Mouse (Mus musculus) neural tube, embryonic 11.5 days (tissue): Measurements from ENCODE around the gene Nup210l. TPM values are rescaled to one million over a fixed set of nuclear protein-coding genes. Genes with fewer than 3 reads are reported as not detected.

Experiments
- ATAC-seq: fragments of 200-750 bp; cut with Nextera tagmentation; 2 replicates; pipeline ENCODE4 v1.8.0; 2017; ENCODE audit warnings: moderate number of reproducible peaks, mild to moderate bottlenecking, moderate TSS enrichment, moderate library complexity; ENCODE audit not compliant: insufficient read depth, low FRiP score, low TSS enrichment
- DNase-seq: peaks from one replicate; pipeline ENCODE4 v3.0.0-alpha.2; 2015; ENCODE audit warnings: low spot score
- H3K27ac ChIP-seq: fragments of 300-500 bp; sonication (generic); 2 replicates; pipeline ENCODE4 v1.5.1; 2014; ENCODE audit warnings: low read depth, mild to moderate bottlenecking, low read length
- H3K27me3 ChIP-seq: fragments of 300-500 bp; sonication (generic); 2 replicates; pipeline ENCODE4 v1.6.1; 2014; ENCODE audit warnings: mild to moderate bottlenecking, low read length, mixed read lengths; ENCODE audit not compliant: control insufficient read depth, insufficient read depth
- H3K36me3 ChIP-seq: fragments of 300-500 bp; sonication (generic); 2 replicates; pipeline ENCODE4 v1.6.1; 2014; ENCODE audit warnings: mild to moderate bottlenecking, low read length, moderate library complexity, mixed read lengths; ENCODE audit not compliant: control insufficient read depth, insufficient read depth
- H3K4me1 ChIP-seq: fragments of 300-500 bp; sonication (generic); 2 replicates; pipeline ENCODE4 v1.6.1; 2014; ENCODE audit warnings: low read length, mixed read lengths; ENCODE audit not compliant: control insufficient read depth, insufficient read depth
- H3K4me2 ChIP-seq: fragments of 300-500 bp; sonication (generic); 2 replicates; pipeline ENCODE4 v1.6.1; 2014; ENCODE audit warnings: low read depth, mild to moderate bottlenecking, moderate library complexity
- H3K4me3 ChIP-seq: fragments of 300-500 bp; sonication (generic); 2 replicates; pipeline ENCODE4 v1.5.1; 2014; ENCODE audit warnings: low read depth, low read length
- H3K9ac ChIP-seq: fragments of 300-500 bp; sonication (generic); 2 replicates; pipeline ENCODE4 v1.6.1; 2014; ENCODE audit warnings: mild to moderate bottlenecking, low read length
- H3K9me3 ChIP-seq: fragments of 300-500 bp; sonication (generic); 2 replicates; pipeline ENCODE4 v1.6.1; 2016; ENCODE audit warnings: low read length; ENCODE audit not compliant: control insufficient read depth
- WGBS: fragments of 180-500 bp; shearing (Covaris S2); extraction: QIAGEN DNeasy Blood & Tissue Kit; methylation state at CpG from one replicate; pipeline ENCODE4 v1.1.7; 2014; 5-methylcytosine and 5-hydroxymethylcytosine counted together
- polyA plus RNA-seq: library from polyadenylated mRNA; unstranded; fragments of >200 nt; fragmentation: Nextera tagmentation; extraction: Ambion mirVana; gene quantifications from 2 replicates; pipeline ENCODE4 v1.2.1, GENCODE M21; 2014

The Nup210l gene
- polyA plus RNA-seq, 1 experiment from 2014 or later, result 0.66 TPM

DNA sequence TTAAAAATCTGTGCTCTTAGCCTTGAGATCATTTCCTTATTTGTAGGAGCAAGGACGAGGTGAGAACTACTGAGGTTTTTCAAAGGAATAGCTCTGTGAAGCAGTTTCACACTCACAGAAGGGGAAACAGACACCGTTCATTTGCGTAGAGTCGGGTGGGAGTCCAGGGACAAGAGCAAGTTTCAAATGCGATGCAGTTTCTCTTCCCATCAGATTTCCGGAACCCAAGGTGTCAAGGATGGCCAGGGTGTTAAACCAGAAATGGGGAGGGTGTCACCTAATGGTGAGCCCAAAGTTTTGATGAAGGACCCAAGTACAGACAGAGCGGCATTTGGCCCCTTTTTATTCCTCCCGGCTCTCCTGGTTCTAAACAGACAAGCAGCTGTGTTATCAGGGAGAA is 127.1 kb downstream of the Nup210l start:
- no peak overlapping the region for H3K27ac ChIP-seq
- WGBS, result 14% methylated on average over 8 of the region's 8 CpGs
- no peaks in the 10 kb centered on the region for H3K36me3 ChIP-seq

DNA sequence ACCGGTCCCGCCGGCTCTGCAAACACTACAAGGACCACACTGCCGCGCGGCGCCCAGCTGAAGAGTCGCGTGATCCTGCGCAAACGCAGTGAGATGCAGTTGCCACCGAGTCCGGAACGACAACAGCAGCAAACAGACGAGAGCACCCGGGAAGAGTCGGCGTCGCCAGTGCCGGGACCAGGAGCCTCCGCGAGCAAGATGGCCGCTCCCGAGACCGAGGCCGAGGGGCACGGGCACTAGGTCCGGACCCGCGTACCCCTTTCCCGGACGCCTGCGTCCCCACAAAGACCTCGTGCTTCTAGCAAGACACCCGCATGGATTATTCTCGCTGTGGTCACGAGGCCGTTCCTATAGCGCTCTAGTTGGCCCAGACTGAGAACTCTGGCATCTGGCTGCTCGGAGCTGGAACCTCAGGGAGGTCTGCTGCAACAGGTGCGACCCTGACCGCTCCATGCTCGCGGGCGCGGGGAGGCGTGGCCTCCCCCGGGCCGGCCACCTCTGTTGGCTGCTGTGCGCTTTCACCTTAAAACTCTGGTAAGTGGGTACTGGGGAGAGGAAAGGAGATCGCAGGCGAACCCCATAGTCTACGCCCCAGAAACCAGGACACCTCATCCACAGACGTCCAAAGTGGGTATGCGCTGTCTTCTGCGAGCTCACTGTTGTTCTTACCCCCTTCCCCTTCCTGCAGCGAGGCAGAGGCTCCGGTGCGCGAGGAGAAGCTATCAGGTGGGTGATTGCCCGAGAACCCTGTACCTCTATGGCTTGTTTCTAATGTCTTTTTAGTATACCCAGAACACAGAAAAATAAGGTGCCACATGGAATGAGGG is 127.8 kb downstream of the Nup210l start, which contains the start of gene Jtb:
Gene Jtb (plus strand): TSS at position 91 of the 827 bp plus-strand sequence.
- no peaks in the 10 kb centered on the region for H3K27me3 ChIP-seq
- WGBS, result under 1% methylated on average over 61 of the region's 61 CpGs
- peak; percentile 92 for ATAC-seq

More for the DNA sequence above, 127.1 kb downstream of the Nup210l start:
- DNase-seq (no peak), ATAC-seq (no peak)
- Histone ChIP-seq H3K27me3 (no peaks in the 10 kb centered on the region), H3K9ac (peak overlapping the region; percentile 43), H3K4me3 (peak overlapping the region; percentile 79), H3K9me3 (no peaks in the 10 kb centered on the region), H3K4me1 (peaks cover 4% of the 10 kb centered on the region; the same call in 1 of the 2 replicates), H3K4me2 (peak overlapping the region; percentile 81)

GRCm38 (mm10) chr3:90241251-90241650 is 137.3 kb downstream of the Nup210l start:
- WGBS, result 81% methylated on average over 2 of the region's 2 CpGs
- Histone ChIP-seq H3K27ac (no peak overlapping the region), H3K36me3 (no peaks in the 10 kb centered on the region), H3K9ac (no peak overlapping the region), H3K4me2 (no peak overlapping the region), H3K4me1 (peaks cover 8% of the 10 kb centered on the region), H3K4me3 (no peak overlapping the region), H3K9me3 (no peaks in the 10 kb centered on the region), H3K27me3 (no peaks in the 10 kb centered on the region)
- ATAC-seq (no peak), DNase-seq (no peak)

More for the DNA sequence above, 127.8 kb downstream of the Nup210l start, which contains the start of gene Jtb:
- Histone ChIP-seq H3K4me3 (peak within 1 kb of the TSS; percentile 79), H3K36me3 (no peaks in the 10 kb centered on the region), H3K4me2 (peak within 1 kb of the TSS; percentile 81), H3K9ac (peak within 1 kb of the TSS; percentile 90), H3K27ac (peak within 1 kb of the TSS; percentile 64), H3K9me3 (no peaks in the 10 kb centered on the region), H3K4me1 (peaks cover 4% of the 10 kb centered on the region; the same call in 1 of the 2 replicates)
- peak; percentile 93 for DNase-seq

GRCm38 (mm10) chr3:90241669-90242358 is 137.9 kb downstream of the Nup210l start:
- DNase-seq, result no peak
- no peak overlapping the region for H3K4me2 ChIP-seq
- 85% methylated on average over 10 of the region's 10 CpGs for WGBS

GRCm38 (mm10) chr3:90242984-90243775 is 139.2 kb downstream of the Nup210l start, which contains the start of gene Creb3l4:
Gene Creb3l4 (minus strand): TSS chr3:90243512.
- H3K27ac ChIP-seq, result no peak within 1 kb of the TSS
- peak; percentile 78 for ATAC-seq

More at GRCm38 (mm10) chr3:90241669-90242358, 137.9 kb downstream of the Nup210l start:
- Histone ChIP-seq H3K4me3 (no peak overlapping the region), H3K4me1 (peaks cover 8% of the 10 kb centered on the region), H3K9me3 (no peaks in the 10 kb centered on the region), H3K27ac (no peak overlapping the region), H3K9ac (no peak overlapping the region), H3K27me3 (no peaks in the 10 kb centered on the region), H3K36me3 (no peaks in the 10 kb centered on the region)
- no peak for ATAC-seq

DNA sequence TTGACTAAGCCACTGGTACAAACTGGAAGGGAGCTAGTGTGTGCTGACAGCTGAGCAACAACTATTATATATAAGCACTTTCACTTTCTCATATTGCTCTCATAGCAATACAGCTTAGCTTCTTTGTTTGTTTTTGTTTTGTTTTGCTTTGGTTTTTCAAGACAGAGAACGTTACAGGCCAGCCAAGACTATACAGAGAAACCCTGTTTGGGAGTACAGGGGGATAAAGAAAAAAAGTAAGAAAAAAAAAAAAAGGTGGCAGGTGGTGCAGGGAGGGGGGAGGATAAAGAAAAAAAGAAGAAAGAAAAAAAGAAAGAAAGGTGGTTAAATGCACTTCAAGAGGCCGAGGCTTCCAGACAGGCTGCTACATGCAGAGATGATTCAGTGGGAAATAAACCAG is 141.5 kb downstream of the Nup210l start:
- no peak for DNase-seq

More at GRCm38 (mm10) chr3:90242984-90243775, 139.2 kb downstream of the Nup210l start, which contains the start of gene Creb3l4:
- H3K9ac ChIP-seq, result peak within 1 kb of the TSS; percentile 46
- peak within 1 kb of the TSS; percentile 81 for H3K4me2 ChIP-seq
- peaks cover 11% of the 10 kb centered on the region for H3K4me1 ChIP-seq
- H3K27me3 ChIP-seq, result no peaks in the 10 kb centered on the region
- H3K4me3 ChIP-seq, result peak within 1 kb of the TSS; percentile 25
- H3K36me3 ChIP-seq, result no peaks in the 10 kb centered on the region
- peak; percentile 73 for DNase-seq
- H3K9me3 ChIP-seq, result no peaks in the 10 kb centered on the region
- 3% methylated on average over 19 of the region's 19 CpGs for WGBS

GRCm38 (mm10) chr3:90247630-90247959 is 143.7 kb downstream of the Nup210l start:
- Histone ChIP-seq H3K27me3 (no peaks in the 10 kb centered on the region), H3K4me3 (peak overlapping the region; percentile 44), H3K36me3 (peaks cover 2% of the 10 kb centered on the region; the same call in 1 of the 2 replicates), H3K9ac (peak overlapping the region; percentile 54), H3K9me3 (no peaks in the 10 kb centered on the region), H3K4me2 (peak overlapping the region; percentile 76), H3K27ac (peak overlapping the region; percentile 79), H3K4me1 (peaks cover 13% of the 10 kb centered on the region)
- DNase-seq (no peak), ATAC-seq (peak; percentile 19)
- under 1% methylated on average over 3 of the region's 3 CpGs for WGBS

More for the DNA sequence above, 141.5 kb downstream of the Nup210l start:
- Histone ChIP-seq H3K4me3 (no peak overlapping the region), H3K4me2 (no peak overlapping the region), H3K9ac (no peak overlapping the region), H3K9me3 (no peaks in the 10 kb centered on the region), H3K27ac (no peak overlapping the region), H3K4me1 (peaks cover 14% of the 10 kb centered on the region), H3K27me3 (no peaks in the 10 kb centered on the region), H3K36me3 (no peaks in the 10 kb centered on the region)
- WGBS, result 82% methylated on average over 2 of the region's 2 CpGs
- ATAC-seq, result no peak
